Mouse (Mus musculus): ENCODE data around the gene Spaca4.

Gene Spaca4

GRCm38 (mm10) chr7:45725713-45726112 lies at the start of gene Spaca4:
Spaca4 (minus strand) TSS chr7:45725813.
- no peak for DNase-seq (ENCODE audit: low read depth, low spot score)

DNA sequence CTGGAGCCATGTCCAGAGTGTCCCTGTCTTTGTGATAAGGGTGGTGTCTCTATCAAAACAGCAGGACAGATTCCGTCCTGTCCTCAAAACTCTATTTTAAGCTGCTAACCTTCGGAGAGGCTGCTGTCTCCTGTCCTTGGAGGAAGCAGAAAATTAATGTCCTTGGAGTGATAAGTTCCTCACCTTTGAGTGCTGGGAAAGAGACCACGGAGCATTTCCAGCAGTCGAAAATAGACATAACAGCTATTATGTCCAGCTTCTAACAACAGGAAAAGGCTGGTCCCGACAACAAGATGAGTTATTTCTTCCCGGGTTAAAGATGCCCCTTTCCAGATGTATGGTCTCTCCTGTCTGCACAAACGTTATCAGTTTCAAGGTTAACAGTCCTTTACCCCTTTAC lies 49.6 kb upstream of the Spaca4 start:
- DNase-seq (ENCODE audit: low read depth, low spot score) = no peak

DNA sequence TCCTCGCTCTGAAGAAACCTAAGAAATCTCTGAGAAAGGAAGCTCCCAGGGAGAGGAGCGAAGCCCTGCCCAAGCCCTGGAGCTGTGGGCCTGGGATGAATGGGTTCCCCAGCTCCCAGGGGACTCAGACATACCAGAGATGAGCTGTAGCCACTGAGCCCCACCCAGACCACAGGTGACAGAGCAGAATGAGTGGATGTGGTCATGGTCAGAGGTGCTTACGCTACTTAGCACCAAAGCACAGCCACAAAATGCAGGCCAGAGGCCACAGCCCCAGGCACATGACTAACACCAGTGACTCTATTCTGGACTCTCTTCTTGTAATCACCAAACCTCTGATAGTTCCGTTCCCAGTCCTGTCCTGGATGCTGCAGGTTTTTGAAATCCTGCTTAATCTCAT lies 45.5 kb upstream of the Spaca4 start:
- DNase-seq (ENCODE audit: low read depth, low spot score) = no peak

GRCm38 (mm10) chr7:45770427-45771082 lies 44.9 kb upstream of the Spaca4 start:
- DNase-seq (ENCODE audit: low read depth, low spot score) = no peak

DNA sequence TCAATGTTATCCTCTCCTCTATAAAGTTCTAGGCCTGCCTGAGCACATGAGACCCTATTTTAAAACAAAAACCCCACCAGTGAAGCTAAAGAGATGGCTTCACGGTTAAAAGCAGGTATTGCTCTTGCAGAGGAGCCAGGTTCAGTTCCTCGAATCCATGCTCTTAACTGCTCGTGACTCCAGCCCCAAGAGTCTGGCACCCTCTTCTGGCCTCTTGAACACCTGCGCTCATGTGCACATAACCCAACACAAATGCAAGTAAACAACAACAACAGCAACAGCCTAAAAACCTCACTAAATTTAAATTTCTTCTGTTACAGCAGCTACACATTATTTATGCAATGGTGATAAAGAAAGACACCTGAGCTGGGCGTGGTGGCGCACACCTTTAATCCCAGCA lies 41.9 kb upstream of the Spaca4 start:
- DNase-seq (ENCODE audit: low read depth, low spot score) = no peak

GRCm38 (mm10) chr7:45766764-45767163 lies 41.2 kb upstream of the Spaca4 start:
- DNase-seq (ENCODE audit: low read depth, low spot score) = no peak

GRCm38 (mm10) chr7:45765995-45766394 lies 40.4 kb upstream of the Spaca4 start:
- no peak for DNase-seq (ENCODE audit: low read depth, low spot score)

DNA sequence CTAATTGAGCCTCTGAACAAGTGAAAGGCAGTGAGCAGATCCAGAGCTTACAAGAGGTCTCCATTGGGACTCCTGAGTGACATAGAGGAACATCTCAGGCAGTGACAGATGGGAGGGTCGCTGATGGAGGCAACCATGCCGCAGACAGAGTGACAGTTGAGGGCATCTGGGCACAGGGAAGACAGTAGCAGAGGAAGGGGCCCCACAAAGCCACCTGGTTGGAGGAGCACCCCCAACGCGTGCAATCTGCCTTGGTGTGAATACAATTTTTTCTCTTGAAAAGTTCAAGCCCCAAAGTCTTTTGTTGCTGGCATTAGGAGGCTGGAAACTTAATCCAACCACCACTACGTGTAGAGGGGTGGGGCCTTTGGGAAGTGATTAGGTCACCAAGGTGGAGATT lies 34.5 kb upstream of the Spaca4 start:
- DNase-seq (ENCODE audit: low read depth, low spot score) = no peak

DNA sequence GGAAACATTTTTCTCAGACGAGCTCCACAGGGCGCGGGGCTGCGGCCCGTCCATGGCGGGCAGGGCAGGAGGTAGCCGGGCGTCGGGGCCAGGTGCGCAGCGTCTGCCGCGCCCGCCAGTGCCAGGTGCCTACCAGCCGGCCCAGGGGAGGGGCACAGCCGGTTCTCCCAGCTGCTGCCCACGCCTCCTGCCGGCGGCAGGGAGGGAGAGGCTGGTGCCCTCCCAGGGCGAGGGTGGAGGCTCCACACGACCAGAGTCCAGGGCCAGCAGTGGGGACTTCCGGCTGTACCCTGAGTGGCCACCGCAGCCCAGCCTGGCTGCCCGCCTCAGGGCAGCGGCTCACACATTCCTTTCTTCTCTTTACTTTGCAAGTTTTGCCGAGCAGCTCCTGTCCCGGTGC lies 33.8 kb upstream of the Spaca4 start:
- peak; percentile 26 for DNase-seq (ENCODE audit: low read depth, low spot score)

DNA sequence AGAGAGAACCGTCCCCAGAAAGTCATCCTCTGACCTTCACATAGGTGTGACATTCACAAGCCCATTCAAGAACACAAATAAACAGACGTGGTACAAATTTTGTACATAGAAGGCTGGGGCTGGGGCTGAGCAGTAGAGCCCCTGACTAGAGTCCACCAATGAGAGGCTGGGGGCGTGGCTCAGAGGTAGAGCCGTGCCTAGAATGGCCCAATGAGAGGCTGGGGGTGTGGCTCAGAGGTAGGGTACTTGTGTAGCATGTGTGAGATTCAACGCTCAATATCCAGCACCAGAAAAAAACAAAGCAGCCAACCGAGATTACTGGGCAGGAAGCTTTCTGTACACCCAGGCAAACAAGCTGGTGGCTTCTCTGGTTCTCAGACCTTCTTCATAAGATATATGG lies 30.1 kb upstream of the Spaca4 start:
- no peak for DNase-seq (ENCODE audit: low read depth, low spot score)

GRCm38 (mm10) chr7:45750162-45750561 lies 24.5 kb upstream of the Spaca4 start:
- DNase-seq (ENCODE audit: low read depth, low spot score) = no peak

DNA sequence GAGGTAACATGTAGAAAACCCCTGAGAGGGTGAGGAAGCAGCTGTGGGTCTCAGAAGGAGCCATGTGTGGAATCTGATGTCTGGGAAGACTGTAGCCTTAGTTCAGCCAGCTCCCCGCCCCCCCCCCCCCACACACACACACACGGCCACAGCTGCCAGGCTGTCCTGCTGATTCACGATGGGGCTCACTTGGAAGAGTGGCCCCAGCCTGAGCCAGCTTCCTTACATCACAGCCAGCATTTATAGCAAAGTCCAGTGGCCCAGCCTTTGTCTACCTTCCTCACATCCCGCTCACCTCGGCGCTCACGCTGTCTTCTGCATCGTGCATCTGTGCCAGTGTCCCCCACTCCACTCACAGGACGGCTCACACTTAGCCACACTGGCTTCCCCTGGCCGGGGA lies 23.8 kb upstream of the Spaca4 start:
- DNase-seq (ENCODE audit: low read depth, low spot score) = no peak

- no peak for DNase-seq (ENCODE audit: low read depth, low spot score)
Observed at GRCm38 (mm10) chr7:45748110-45748509, 22.5 kb upstream of the Spaca4 start.

DNA sequence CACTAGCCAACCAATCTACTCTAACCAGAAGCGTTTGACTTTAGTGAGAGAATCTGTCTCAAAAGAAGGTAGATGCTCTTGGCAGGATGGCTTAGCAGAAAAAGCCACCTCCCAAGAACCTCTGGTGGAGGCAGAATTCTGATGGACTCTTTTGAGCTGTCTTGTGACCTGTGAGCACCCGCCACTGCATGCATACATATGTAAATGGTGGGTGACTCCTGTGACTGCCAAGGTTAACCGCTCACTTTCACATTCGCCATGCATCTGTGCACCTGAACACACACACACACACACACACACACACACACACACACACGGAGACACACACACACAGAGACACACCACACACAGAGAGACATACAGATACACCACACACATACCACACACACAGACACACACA lies 21.8 kb upstream of the Spaca4 start:
- no peak for DNase-seq (ENCODE audit: low read depth, low spot score)

- DNase-seq (ENCODE audit: low read depth, low spot score) = no peak
Observed at GRCm38 (mm10) chr7:45746518-45746917, 20.9 kb upstream of the Spaca4 start.

- DNase-seq (ENCODE audit: low read depth, low spot score) = peak; percentile 87
Observed at GRCm38 (mm10) chr7:45744387-45744786, 18.8 kb upstream of the Spaca4 start.

GRCm38 (mm10) chr7:45742338-45742737 lies 16.7 kb upstream of the Spaca4 start:
- no peak for DNase-seq (ENCODE audit: low read depth, low spot score)

- no peak for DNase-seq (ENCODE audit: low read depth, low spot score)
Observed at GRCm38 (mm10) chr7:45741777-45742176, 16.2 kb upstream of the Spaca4 start.

- DNase-seq (ENCODE audit: low read depth, low spot score) = no peak
Observed at GRCm38 (mm10) chr7:45741308-45741707, 15.7 kb upstream of the Spaca4 start.

- no peak for DNase-seq (ENCODE audit: low read depth, low spot score)
Observed at GRCm38 (mm10) chr7:45739820-45740219, 14.2 kb upstream of the Spaca4 start.

GRCm38 (mm10) chr7:45739162-45739763 lies 13.7 kb upstream of the Spaca4 start:
- peak; percentile 90 for DNase-seq (ENCODE audit: low read depth, low spot score)

DNA sequence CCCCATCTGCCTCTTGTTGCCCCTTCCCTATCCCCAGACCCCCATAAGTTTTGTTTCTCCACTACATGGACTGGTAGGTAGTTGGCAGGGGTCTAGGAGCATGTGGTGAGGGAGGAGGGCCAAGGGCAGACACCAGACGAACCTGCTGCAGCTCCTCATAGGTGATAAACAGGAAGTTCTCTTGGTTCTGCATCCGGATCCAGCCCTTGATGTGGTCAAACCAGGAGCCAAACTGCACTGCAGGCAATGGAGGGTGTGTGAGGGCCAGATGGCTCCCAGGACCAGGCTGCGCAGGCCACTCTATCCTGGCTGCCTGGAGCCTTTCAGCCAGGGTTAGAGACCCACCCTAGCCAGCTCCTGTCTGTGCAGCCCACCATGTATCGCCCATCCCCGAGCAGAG lies 7.9 kb upstream of the Spaca4 start:
- no peak for DNase-seq (ENCODE audit: low read depth, low spot score)

DNA sequence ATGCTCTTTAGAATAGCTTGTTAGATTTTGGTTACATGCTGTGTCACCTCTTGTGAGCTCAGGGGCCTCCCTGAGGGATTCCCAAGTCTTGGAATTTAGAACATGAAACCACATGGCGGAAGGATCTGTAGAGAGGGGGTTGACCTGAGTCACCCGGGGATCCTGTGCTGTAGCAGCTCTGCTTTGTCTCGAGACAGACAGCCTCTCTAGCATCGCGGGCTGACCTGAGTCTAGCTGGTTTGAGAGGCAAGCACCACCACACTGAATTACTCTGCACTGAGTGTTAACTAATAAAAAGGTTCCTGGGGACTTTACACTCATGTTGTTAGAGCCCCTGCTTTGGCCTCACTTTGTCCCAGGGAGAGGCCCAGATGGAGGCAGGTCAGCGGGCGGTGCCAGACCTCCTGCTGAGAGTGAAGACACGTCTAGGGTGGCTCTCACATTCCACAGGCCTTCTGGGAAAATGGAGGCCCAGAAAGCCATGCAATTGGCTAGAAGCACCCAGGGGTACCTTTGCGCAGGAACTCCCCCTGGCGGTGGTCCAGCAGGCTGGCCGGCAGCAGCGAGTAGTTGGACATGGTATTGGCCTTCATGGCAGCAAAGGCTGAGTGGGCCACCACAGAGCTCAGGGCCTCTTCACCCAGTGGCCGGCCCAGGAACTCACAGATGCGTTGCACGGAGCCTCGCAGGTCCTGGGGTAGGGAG lies 5.3 kb upstream of the Spaca4 start:
- peak; percentile 70 for DNase-seq (ENCODE audit: low read depth, low spot score)

All from forelimb bud, embryonic 11.5 days (tissue).